Mouse (Mus musculus): ENCODE results near the gene Bsph1. TPM values are rescaled to one million over a fixed set of nuclear protein-coding genes. Genes with fewer than 3 reads are reported as not detected.

Bsph1 gene
- not detected in 2 replicates for polyA plus RNA-seq (2012; rRNA removed; ENCODE audit: low replicate concordance)

DNA sequence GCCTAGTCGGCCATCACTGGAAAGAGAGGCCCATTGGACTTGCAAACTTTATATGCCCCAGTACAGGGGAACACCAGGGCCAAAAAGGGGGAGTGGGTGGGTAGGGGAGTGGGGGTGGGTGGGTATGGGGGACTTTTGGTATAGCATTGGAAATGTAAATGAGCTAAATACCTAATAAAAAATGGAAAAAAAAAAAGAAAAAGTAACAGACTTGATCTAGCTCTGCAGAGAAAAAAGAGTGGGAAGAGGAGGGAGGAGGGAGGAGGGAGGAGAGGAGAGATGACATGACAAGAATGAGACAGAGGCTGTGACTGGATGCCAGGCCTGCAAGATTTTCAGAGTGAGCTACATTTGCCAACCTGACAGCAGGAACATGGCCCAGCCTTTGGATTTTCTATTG is at the start of gene Bsph1:
Gene Bsph1 (plus strand): TSS at position 301 of the 400 bp plus-strand sequence.

Other genes with a start within 250 kb of the Bsph1 start
- gene Vmn1r89, start 237.8 kb upstream of the Bsph1 start, polyA plus RNA-seq (2012; rRNA removed; ENCODE audit: low replicate concordance), result not detected in 2 replicates
- 5.4 and 6.0 TPM in 2 replicates for gene Lig1, start 173.6 kb upstream of the Bsph1 start, polyA plus RNA-seq (2012; rRNA removed; ENCODE audit: low replicate concordance)
- 1.4 and 1.8 TPM in 2 replicates for gene Zswim9, start 172.1 kb upstream of the Bsph1 start, polyA plus RNA-seq (2012; rRNA removed; ENCODE audit: low replicate concordance)
- 2.1 TPM in 1 of 2 replicates, not detected in the other for gene Pla2g4c, start 126.2 kb upstream of the Bsph1 start, polyA plus RNA-seq (2012; rRNA removed; ENCODE audit: low replicate concordance)
- not detected in 2 replicates for gene Cabp5, start 52.7 kb upstream of the Bsph1 start, polyA plus RNA-seq (2012; rRNA removed; ENCODE audit: low replicate concordance)
- not detected in 2 replicates for gene Bsph2, start 120.2 kb downstream of the Bsph1 start, polyA plus RNA-seq (2012; rRNA removed; ENCODE audit: low replicate concordance)
- gene Sult2a5, start 173.1 kb downstream of the Bsph1 start, polyA plus RNA-seq (2012; rRNA removed; ENCODE audit: low replicate concordance), result not detected in 2 replicates

Data from duodenum, adult 2 months (tissue).